Mouse (Mus musculus) layer of hippocampus, postnatal 36 days (tissue): ENCODE results near the gene Vwa8. TPM values are rescaled to one million over a fixed set of nuclear protein-coding genes. Genes with fewer than 3 reads are reported as not detected.
"Not testable (repeated sequence)": the region's sequence is repeated elsewhere in the genome, so short reads cannot be mapped to it uniquely, and the experiment has no call there.

Source experiments
- DNase-seq, 2 experiments: peaks; one replicate each; pipeline ENCODE4 v3.0.0; 2022
- total RNA-seq, 2 experiments: library from RNA; stranded (reverse); gene quantifications; 2 replicates each; pipeline ENCODE4 v1.2.3; 2021

Vwa8 gene
- total RNA-seq, 2 experiments from 2014 or later, result 28.4 to 28.6 TPM

DNA sequence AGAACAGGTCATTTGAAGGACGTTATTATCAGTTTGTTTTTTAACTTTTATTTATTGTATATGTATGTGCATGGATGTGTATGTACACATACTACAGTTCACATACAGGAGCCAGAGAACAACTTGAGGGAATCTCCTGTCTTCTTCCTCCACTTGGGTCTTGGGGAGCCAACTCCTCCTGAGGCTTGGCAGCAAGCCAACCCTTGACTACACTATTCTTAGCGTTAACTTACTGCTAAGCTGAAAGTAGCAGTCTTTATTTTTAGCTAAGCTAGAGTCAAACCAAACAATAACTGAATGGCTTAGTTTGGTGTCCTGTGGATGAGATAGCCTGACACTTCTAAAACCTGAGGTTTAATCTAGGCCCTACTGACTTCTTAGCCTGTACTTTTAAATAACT, 135.4 kb downstream of the Vwa8 start:
- DNase-seq, result no peak

DNA sequence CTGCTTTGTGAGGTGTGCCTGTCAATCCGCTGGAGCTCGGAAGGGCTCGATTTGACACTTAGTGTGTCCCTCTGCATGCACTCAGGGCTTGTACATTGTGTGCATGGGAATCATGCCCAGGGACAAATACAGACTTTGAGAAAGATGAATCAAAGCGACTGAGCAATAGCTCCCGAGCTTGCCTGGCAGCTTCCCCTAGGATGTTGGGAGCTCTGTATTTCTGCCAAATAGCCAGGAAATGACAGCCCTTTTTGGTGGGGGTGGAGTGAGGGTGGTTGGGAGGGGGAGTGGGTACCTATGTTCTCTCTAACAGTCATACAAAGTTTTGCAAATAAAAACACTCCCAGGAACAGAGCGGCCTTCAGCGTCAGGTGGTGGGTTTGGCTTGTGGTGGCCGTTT, 138.7 kb downstream of the Vwa8 start:
- DNase-seq, result peak; percentile 43 to 46

DNA sequence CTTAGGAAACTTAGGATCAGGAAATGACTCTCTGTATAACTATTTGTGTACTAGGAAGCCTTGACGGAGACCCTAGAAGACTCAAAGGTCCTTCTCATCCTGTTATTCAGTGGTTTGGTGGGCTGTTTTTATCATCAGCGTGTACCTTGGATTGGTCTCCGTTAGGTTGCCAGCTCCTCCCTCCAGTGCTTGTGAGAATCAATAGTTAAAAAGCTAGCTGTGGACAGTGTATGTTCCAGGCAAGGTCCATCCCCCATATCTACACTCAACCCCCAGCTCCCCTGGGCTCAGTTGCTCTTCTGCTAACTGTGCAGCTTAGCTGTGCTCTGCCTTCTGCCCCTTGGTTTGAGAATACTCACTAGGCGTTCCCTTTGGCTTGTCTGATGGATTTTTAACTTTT, 143.6 kb downstream of the Vwa8 start:
- no peak for DNase-seq

DNA sequence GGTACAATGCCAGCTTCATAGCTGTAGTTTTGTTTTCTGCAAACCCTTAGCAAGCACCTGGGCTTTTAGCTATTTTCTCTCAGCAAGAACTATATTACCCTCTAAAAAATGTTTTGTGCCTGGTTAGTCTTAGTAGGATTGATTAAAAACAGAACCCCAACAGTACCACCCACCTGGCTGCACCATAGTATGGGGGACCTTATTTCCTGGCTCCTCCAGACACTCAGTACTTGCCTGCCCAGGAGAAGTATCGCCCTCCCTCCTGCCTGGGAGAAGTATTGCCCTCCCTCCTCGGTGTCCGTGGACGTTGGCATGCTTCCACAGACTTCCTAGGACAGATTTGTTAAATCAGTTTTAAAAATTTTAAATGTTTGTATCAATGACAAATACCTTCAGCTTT, 144.7 kb downstream of the Vwa8 start:
- no peak for DNase-seq

DNA sequence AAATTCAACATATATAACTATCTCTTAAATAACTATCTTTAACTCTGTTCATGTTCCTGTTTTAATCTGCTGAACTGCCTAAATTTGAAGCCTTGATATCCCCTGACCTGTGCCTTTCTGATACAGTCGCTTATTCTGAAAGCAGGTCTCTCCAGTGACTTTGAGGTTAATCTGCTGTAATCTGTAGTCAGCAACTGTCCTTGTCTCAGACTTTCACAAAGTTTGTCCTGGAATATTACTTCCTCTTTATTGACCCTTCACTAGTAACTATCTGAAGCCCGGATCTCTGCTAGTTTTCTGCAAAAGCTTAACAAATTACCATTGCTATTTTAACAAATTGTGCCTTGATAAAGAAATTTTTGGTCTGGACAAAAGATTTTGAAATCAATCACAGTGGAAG, 147.5 kb downstream of the Vwa8 start:
- DNase-seq, result no peak

DNA sequence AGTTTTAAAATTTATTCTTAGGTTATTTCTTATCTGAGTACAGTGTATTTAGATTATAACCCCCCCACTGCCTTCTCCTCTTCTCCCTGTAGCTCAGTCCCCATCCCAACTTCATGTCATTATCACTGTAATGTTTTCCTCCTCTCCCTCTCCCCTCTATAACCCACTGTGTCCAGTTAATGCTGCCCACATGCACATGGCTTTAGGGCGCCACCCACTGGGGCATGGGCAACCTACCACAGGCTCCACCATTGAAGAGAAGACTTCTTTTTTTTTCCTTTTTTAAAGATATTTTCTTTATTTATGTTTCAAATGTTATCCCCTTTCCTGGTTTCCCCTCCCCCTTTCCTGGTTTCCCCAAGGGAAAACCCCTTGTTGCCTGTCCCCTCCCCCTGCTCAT, 154.7 kb downstream of the Vwa8 start:
- no peak for DNase-seq

DNA sequence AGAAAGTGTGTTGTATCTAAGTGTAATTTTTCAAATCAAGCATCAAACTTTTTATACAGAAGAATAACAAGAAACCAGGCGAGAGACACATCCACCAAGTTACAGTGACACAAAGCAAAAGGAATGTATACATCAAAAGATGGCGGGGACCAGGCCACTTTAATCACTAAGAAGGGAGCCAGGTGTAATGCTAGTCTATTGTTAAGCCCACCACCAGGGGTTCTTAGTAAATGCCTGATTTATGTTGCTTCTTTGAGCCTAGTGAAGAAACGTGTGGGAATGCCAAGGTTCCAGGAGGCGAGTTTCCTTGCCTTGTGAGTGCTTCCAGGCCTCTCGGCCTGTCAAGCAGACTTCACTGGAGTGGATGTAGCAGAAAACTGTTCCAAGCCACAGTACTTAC, 168.9 kb downstream of the Vwa8 start:
- not testable (repeated sequence) for DNase-seq

DNA sequence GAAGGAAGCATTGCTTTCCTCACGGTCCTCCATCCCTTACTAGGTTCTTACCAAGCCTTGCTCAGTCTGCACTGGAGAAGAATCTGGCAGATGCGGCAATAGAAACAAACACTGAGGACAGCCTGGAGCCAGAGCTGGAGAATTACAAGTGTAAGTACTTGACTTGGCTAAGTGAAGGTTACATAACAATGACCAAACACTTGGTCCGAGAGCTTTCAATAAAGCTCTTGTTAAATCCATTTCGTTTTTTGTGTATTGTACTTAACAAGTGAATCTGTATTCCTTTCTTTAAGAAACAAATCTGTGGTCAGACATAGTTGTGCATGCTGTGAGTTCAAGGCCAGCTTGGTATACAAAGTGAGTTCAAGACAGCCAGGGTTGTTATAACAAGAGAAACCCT, 169.7 kb downstream of the Vwa8 start:
- no peak for DNase-seq

DNA sequence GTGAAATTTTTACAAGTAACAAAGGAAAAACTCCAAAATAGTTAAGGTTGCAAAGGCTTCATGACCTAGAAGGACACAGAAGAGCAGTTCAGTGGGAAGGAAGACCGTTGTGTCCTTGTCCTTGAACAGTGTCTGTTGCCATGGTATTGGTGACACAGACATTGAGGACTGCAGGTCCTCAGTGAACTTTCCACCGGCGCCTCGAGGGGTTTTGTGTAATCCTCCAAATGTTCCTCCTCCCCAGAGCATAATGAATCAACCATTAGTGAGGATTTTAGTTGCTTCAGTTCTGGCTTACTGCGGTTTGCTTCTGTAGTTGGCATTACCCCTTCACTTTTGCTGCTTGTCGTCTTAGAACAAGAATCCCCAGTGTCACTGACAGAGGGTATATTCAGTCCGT, 172.9 kb downstream of the Vwa8 start:
- no peak for DNase-seq

DNA sequence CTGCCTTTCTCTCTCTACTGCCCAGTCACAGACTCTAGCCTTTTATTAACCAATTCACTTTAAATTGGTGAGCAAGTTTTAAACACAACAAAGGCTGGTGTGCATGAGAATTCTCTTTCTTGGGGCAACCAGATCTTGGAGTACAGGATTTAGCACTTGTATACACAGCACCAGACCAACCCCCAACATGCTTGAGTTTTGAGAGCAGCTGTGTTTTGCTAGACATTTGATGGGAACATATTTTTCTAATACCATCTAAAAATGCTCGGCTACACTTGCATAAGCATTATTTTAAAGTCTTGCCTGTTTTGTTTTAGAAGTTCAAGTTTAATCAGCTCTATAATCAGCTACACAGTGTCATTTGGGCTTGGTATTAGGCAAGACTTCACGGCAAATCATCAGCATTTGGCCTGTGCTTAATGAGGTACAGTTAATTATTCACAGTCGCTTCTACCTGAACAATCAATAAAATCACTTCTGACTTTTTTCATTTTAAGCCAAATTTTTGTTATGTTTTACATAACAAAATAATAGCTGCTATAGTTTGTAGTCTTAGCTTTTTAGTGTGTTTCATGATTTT, 180.2 kb downstream of the Vwa8 start:
- DNase-seq, result no peak

DNA sequence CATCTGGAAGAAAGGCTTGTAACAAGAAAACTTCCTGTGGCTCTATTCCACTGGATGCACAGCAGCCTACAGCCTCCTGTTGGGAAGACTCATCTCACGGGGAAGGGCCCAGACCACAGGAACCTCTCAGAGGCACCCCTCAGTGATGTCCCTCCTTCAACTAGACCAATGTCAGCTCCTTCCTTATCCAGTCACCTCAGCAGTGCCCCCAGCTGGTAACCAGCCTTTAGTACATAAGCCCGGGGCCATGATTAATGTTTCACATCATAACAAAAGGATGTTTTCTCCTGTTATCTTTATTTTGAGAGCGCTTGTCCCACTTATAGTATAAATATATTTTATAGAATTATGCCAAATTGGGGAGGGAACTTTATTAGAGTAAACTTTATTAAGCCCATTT, 181.9 kb downstream of the Vwa8 start:
- DNase-seq, result no peak

DNA sequence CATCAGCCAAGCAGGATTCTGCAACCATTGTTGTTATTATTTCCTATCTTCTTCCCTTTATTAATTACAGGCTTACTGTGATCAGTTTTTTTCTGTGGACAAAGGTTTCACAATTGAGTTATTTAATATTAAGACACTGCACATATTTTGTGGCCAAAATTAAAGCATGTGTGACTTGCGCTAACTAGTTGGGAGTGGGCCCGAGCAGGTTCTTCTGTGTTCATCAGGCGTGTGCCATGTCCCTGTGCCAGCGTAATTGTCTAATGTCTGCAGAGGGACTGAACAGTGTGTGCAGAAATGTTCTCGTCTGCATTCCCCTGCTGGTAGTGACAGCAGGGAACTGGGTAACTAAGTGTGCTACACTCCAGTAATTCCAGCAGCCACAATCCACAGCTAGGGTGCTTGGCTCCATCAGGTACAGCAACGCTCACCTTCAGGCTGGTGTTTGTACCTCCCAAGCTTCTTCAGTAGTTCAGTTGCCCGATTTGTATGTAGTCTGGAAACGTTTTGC, 182.4 kb downstream of the Vwa8 start:
- DNase-seq, result peak; percentile 68 to 71

DNA sequence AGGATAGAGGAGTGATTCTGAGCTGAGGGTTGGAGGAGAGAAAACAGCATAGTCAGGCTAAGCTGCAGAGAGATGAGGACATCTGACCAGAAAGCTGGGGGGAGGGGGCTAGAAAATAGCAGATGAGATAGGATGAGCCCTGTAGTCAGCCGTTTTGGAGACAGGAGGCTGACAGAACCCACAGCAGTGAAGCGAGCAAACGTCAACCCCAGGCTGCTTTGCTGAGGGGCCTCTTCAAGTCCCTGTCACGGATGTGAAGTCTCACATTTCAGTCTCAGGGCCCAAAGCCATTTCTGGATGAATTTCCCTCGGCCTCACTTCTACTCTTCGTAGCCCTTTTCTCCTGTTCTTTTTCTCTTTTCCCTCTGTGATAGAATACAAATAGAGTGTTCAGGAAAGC, 184.5 kb downstream of the Vwa8 start:
- no peak for DNase-seq

DNA sequence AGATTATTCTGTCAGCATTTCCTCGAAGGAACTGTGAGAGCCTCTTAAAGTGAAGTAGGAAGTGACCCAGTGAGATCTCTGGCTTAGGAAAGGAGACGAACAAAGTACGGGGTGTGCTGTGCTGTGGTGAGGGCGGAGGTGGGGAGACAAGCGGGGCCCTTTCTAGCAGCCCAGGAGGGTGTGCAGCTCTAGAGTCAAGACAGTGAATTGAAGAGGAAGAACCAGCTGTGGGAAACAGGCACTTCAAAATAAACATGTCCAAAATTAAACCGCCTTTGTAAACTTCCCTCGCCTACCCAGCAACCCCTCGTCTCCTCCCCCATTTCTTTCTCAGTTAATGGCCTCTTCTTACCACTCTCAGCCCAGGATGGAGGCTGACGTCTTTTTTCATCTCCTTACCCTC, 185.7 kb downstream of the Vwa8 start:
- no peak for DNase-seq

DNA sequence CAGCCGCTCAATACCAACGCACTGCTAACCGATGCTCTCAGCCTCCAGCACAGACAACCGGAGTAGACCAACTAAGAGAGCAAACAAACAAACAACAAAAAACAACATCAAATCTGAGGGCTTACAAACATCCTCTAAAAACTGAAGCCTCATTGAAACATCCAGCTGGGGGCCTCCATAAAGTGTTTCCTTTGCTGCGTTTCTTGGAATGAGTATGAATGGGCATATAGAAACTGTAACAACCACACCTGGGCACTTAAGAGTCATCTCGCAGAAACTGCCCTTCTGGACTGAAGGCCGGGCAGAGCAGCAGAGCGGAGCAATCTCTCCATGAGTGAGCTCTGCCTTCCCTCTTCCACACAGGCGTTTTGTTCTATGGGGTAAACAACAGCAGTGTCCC, 186.7 kb downstream of the Vwa8 start:
- no peak for DNase-seq

DNA sequence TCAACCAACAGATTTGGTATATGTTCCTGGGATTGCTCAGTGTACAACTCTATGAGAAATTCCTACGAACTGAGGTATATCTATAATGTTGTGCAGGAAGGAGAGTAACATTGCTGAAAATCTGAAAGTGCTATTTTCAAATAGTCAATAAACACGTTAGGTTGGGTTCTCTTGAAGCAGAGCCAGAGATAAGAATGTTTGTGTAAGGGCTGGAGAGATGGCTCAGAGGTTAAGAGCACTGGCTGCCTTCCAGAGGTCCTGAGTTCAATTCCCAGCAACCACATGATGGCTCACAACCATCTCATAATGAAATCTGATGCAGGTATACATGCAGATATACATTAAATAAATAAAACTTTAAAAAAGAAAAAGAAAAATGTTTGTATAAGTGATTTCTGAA, 198.3 kb downstream of the Vwa8 start:
- no peak for DNase-seq

DNA sequence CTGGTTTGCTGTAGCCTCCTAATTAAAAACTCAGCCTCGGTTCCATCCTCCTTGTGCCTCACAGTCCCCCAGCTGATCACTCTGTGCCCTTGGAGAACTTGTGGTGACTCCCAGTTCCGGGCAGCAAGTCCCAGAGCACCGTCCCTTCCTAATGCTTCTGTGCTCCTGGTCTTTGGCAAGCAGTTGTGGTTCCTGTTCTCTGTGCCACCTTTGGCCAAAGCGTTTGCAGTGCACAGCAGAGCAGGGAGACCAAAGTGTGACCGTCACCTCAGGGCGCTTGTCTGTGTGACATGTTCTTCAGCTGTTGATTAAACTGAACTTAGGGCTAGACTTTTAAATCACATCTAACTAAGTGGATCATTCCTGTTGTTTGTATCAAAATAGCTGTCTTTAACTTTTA, 199.1 kb downstream of the Vwa8 start:
- no peak for DNase-seq

DNA sequence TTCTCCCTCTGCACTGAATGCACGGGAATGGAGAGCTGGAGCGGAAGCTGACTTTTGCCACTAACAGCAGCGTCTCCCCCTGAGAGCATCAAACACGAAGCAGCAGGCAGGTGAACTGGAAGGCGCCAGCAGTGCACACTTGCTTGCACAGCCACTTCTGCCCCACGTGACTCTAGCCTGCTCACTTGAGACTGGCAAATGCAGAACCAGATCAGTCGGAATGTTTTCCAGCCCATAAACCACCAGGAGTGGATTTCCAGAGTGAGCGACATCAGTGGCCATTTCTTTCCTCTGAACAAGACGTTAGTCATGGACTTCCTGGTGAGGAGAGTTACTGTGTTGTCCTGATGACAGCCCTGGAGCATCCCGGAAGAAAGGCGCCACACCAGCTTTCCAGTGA, 200.7 kb downstream of the Vwa8 start:
- DNase-seq, result no peak

DNA sequence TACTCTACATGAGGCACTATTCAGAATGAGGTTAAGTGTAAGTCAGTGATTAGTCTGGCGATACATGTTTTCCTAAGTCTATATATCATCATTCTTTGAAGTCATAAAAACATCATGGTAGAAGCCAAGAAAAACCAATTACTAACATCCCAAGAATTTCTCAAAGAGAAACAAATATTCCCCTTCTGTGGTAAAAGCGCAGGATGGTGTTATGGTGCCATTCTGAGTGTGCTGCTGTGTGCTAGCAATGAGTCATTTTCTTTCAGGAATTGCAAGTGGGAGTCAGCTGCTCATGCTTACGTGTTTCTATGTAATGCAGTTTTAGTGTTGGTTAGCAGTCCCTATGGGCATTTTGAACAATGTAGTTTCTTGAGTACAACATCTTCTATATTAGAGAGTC, 216.8 kb downstream of the Vwa8 start:
- DNase-seq, result no peak

DNA sequence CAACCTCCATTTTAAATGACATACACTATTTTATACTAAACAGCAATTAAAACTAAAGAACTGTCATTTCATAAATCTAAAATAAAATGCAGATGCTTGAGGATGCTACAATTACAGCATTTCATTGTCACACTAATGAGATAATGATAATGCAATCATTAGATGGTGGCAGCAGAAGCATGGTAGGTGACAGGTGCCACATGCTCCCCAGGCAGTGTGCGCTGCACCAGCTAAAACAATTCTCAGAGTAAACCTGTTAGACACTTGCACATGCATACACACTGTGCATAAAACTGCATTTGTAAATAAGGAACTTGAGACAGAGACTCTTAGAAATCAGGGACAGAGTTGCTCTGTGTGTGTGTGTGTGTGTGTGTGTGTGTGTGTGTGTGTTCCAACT, 220.7 kb downstream of the Vwa8 start:
- DNase-seq, result no peak

DNA sequence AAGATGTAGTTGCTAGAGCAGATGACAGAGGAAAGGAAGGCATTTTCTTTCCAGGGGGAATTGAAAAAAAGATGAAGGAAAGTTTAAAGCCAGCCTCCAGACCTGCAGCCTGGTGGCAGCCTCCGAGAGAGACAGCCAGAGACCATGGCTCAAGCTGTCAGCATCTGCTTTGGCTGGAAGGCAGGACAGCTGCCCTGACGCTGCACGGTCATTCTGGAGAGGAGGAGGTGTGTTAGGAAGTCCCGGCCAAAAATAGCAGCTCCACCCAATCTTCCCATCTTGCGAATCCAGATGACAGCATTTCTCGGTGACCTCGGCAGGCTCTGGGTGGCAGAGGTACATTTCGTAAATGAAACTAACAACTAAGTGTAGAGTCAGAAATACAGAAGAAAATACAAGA, 225.9 kb downstream of the Vwa8 start:
- no peak for DNase-seq

DNA sequence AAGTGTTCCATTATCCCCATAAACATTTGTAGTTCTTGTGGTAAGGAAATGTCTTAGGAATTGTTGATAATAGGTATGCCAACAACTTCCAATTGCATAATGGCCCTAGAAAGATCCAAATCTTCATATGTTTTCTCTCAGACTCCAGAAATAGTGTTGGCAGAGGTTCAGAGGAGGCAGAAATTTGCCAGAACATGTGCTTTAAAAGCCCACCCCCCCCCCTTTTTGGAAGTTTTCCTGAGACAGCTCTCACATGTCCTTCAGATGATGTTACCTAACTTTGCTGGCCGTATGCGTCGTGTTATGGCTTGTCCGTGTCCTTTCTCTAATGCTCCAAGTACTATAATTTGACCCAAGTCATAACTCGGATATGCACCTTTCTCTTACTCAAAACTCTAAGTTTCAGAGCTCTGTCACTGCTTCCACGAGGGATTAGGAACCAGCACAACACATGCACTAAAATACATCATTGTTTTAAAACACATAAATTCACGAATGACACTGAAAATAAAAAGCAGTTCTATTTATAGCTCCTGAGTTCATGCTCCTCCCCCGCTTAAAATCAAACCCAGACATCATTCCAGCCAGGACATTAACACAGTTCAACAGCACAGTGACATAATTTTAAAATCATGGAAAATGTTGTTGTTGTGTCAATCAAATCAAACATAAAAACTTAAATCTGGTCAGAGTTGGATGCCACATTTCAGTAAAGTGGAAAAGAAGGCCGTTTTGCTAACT, 227.9 kb downstream of the Vwa8 start:
- DNase-seq, result no peak

DNA sequence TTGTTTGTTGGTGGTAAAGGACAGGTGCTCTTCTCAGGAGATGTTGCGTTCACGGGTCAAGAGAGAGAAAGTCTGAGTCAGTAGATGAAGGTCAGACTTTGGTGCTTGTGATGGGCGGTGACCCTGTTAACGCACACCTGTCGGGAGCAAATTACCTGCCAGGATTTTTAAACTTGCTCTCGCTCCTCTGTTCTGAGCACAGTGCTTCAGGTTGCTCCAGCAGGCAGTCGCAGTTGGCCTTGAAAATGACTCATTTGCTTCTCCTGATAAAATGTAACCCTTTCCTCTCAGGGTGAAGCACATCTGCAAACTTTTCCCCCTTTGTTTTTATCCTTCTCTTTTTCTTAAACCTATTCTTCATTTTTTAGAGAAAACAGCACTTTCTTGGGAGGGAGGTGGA, 234.7 kb downstream of the Vwa8 start:
- DNase-seq, result no peak

DNA sequence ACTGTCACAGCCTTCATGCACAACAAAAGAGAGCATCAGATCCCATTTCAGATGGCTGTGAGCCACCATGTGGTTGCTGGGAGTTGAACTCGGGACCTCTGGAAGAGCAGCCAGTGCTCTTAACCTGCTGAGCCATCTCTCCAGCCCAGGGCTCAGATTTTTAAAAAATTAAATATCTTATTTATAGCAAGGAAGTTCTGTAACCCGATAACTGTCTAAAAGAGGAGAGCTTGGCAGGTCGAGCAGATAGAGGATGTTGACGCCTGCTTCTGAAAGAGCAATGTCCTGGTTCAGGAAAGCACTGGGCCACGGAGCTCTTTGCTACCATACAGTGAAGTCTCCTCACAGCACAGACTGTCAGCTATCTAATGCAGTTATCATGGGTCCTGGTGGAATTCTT, 237.2 kb downstream of the Vwa8 start:
- no peak for DNase-seq

DNA sequence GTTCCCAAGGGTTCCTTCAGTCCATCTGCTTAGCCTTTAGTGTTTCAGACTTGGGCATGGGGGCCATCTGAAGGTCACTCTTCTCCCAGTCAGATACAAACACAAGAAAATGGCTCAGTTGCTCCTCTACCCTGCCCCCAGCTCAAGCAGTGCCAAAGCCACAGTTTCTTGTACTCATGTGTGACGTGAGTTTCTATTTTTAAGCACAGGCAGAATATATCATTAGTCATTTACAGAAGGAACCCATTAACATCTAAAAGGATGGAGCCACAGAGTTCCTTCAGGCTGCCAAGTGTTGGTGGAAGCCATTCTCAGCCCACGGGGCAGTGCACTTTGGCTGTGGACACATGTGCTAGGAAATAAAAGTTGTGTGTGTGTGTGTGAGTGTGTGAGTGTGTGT, 240.6 kb downstream of the Vwa8 start:
- no peak for DNase-seq
